Mouse (Mus musculus): ENCODE data around the gene 4930512M02Rik. TPM values are rescaled to one million over a fixed set of nuclear protein-coding genes. Genes with fewer than 3 reads are reported as not detected.

The 4930512M02Rik gene
- polyA plus RNA-seq, 1 experiment from 2014 or later, result not detected

DNA sequence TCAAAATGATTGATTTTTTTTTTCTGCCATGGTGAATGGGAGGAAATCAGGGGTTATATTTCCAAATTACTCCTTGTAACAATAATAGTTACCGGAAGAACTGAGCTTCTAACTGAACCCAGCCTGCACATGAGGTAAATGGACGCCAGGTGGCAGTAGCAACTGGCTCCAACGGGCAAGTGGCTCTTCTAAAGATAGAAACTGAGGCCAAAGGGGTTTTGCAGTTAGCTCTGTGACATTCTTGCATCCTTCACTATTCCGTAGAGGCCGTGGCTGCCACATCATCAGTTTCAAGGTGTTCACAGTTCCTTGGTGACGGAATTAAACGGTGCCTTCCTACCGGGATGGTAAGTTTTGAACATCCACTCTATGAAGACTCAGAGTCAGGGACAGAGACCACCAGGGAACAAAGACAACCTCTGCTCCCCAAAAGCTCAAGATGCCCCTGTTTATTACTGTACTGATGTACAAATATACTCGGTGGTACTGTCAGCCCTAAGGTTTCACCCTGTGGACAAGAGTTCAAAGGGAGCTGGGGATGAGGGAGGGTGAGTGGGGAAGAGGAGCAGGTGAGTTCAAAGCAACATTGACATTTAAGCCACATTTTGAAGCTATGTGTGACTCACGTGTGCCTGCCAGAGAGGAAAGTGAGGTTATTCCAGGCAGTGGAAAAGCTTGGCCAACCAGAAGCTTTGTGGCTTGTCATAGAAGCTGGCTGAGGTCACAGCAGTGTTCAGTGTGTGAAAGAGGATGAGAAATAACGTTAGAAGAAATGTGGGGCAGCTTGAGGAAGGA is 70.3 kb downstream of the 4930512M02Rik start:
- H3K9ac ChIP-seq (ENCODE audit: low read length), result no peak overlapping the region
- no peak overlapping the region for H3K4me3 ChIP-seq (replicated peaks; ENCODE audit: low read length)
- H3K36me3 ChIP-seq (ENCODE audit: control insufficient read depth, insufficient read depth, low read length), result no peaks in the 10 kb centered on the region
- no peak for ATAC-seq (ENCODE audit: insufficient read depth, low FRiP score)
- no peaks in the 10 kb centered on the region for H3K9me3 ChIP-seq (replicated peaks; ENCODE audit: control insufficient read depth, low read length)
- no peak overlapping the region for H3K27ac ChIP-seq (ENCODE audit: low read length)
- no peak overlapping the region for H3K4me2 ChIP-seq (ENCODE audit: low read depth, low read length)
- WGBS, result 44% methylated on average over 11 of the region's 11 CpGs
- H3K27me3 ChIP-seq (ENCODE audit: control insufficient read depth, insufficient read depth, low read length), result no peaks in the 10 kb centered on the region
- no peaks in the 10 kb centered on the region for H3K4me1 ChIP-seq (ENCODE audit: control insufficient read depth, insufficient read depth, low read length)

DNA sequence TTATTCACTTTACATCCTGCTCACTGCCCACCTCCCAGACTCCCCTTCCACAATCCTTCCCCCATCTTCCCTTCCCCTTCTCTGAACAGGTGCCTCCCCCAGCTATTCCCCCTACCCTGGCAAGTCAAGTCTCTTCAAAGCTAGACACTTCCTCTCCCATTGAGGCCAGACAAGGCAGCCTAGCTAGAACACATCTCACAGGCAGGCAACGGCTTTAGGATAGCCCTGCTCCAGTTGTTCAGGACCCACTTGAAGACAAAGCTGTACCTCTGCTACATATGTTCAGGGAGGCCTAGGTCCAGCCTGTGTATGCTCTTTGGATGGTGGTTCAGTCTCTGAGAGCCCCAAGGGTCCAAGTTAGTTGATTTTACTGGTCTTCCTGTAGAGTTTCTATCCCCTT is 71.4 kb downstream of the 4930512M02Rik start:
- Histone ChIP-seq H3K4me2 (ENCODE audit: low read depth, low read length) (no peak overlapping the region), H3K9me3 (replicated peaks; ENCODE audit: control insufficient read depth, low read length) (no peaks in the 10 kb centered on the region), H3K4me3 (replicated peaks; ENCODE audit: low read length) (no peak overlapping the region), H3K36me3 (ENCODE audit: control insufficient read depth, insufficient read depth, low read length) (no peaks in the 10 kb centered on the region), H3K27ac (ENCODE audit: low read length) (no peak overlapping the region), H3K4me1 (ENCODE audit: control insufficient read depth, insufficient read depth, low read length) (no peaks in the 10 kb centered on the region), H3K27me3 (ENCODE audit: control insufficient read depth, insufficient read depth, low read length) (no peaks in the 10 kb centered on the region), H3K9ac (ENCODE audit: low read length) (no peak overlapping the region)
- ATAC-seq (ENCODE audit: insufficient read depth, low FRiP score), result no peak
- 83% methylated on average over 1 of the region's 1 CpGs for WGBS

DNA sequence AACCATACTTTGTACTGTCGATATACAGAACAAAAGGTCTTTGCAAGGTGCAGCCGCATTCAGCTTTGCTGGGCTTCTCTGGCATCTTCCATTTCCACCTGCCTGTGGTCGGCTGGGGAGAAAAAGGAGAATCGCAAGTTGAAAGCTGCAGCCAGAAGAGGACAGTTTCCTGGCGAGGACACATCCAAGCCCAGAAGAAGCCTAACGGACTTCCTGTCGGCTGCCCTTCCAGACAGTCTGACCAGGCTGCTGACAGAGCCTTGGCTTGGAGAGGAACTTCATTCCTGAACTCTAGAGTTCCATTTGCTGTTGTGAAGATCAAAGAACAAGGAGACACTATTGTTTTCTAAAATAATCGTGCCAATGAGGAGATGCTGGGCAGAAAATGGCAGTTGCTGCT is 72.1 kb downstream of the 4930512M02Rik start:
- no peaks in the 10 kb centered on the region for H3K36me3 ChIP-seq (ENCODE audit: control insufficient read depth, insufficient read depth, low read length)
- H3K27ac ChIP-seq (ENCODE audit: low read length), result no peak overlapping the region
- H3K4me2 ChIP-seq (ENCODE audit: low read depth, low read length), result no peak overlapping the region
- no peaks in the 10 kb centered on the region for H3K4me1 ChIP-seq (ENCODE audit: control insufficient read depth, insufficient read depth, low read length)
- no peaks in the 10 kb centered on the region for H3K27me3 ChIP-seq (ENCODE audit: control insufficient read depth, insufficient read depth, low read length)
- H3K9ac ChIP-seq (ENCODE audit: low read length), result no peak overlapping the region
- ATAC-seq (ENCODE audit: insufficient read depth, low FRiP score), result no peak
- no peak overlapping the region for H3K4me3 ChIP-seq (replicated peaks; ENCODE audit: low read length)
- H3K9me3 ChIP-seq (replicated peaks; ENCODE audit: control insufficient read depth, low read length), result no peaks in the 10 kb centered on the region
- WGBS, result 71% methylated on average over 8 of the region's 8 CpGs

DNA sequence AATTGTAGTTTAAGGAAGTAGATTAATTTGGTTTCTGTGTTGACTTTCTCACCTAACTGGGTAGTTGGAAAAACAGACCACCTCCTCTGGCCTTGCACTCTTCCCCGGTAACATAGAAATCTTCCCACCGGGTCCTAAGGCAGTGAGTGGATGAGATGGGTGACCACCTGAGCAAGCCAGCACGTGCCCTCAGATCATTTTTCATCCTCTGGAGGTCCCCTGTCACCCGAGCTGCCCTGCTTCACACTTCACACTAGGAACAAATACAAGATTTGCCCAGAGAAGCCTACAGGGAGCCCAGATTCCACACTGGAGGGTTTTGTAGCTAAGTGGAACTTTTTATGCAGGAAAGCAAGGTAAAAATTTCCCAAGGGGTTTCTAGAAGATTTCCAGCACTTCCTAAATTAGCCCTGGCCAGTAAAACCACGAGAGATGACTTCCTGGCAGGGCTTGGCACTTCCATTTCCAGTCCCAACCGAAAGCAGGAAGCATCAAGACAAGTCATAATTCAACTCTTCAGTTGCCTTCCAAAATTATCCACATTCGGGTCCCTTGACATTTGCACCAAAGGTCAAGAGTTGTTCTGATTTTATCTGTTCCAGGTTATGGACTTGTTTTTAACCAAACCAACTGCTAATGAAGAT is 79.9 kb downstream of the 4930512M02Rik start:
- Histone ChIP-seq H3K4me3 (replicated peaks; ENCODE audit: low read length) (no peak overlapping the region), H3K9me3 (replicated peaks; ENCODE audit: control insufficient read depth, low read length) (no peaks in the 10 kb centered on the region), H3K4me1 (ENCODE audit: control insufficient read depth, insufficient read depth, low read length) (no peaks in the 10 kb centered on the region), H3K4me2 (ENCODE audit: low read depth, low read length) (no peak overlapping the region), H3K36me3 (ENCODE audit: control insufficient read depth, insufficient read depth, low read length) (no peaks in the 10 kb centered on the region), H3K27me3 (ENCODE audit: control insufficient read depth, insufficient read depth, low read length) (no peaks in the 10 kb centered on the region), H3K9ac (ENCODE audit: low read length) (no peak overlapping the region), H3K27ac (ENCODE audit: low read length) (no peak overlapping the region)
- WGBS, result 60% methylated on average over 7 of the region's 7 CpGs
- ATAC-seq (ENCODE audit: insufficient read depth, low FRiP score), result no peak

DNA sequence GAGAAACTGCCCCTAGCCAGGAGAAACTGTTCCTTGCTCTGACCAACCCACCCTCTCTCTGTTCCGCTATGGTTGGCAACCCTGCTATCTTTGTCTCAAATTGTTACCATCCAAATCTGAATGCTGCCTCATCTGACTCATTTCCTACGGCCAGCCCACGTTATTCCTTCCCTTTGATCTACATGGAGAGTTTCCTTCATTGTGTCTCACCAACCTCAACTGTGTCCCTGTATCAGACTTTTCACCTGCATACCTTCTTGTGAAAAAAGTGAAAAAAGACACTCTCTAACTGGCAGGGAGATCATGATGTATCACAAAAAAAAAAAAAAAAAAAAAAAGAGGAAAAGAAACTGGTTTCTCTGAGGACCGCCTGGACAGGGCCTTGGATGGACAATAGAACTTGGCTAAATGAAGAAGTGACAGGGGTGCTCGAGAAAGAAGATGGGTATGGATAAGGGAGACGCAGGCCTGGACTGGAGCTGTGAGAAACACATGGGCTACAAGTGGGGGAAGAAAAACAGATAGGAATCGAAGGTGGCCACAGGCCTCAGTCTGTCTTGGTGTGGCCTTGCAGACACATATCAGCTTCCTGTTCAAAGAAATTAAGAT is 80.6 kb downstream of the 4930512M02Rik start:
- H3K9me3 ChIP-seq (replicated peaks; ENCODE audit: control insufficient read depth, low read length), result no peaks in the 10 kb centered on the region
- no peak overlapping the region for H3K4me2 ChIP-seq (ENCODE audit: low read depth, low read length)
- WGBS, result 78% methylated on average over 7 of the region's 7 CpGs
- no peak overlapping the region for H3K27ac ChIP-seq (ENCODE audit: low read length)
- no peaks in the 10 kb centered on the region for H3K36me3 ChIP-seq (ENCODE audit: control insufficient read depth, insufficient read depth, low read length)
- no peak for ATAC-seq (ENCODE audit: insufficient read depth, low FRiP score)
- H3K4me3 ChIP-seq (replicated peaks; ENCODE audit: low read length), result no peak overlapping the region
- H3K4me1 ChIP-seq (ENCODE audit: control insufficient read depth, insufficient read depth, low read length), result no peaks in the 10 kb centered on the region
- H3K27me3 ChIP-seq (ENCODE audit: control insufficient read depth, insufficient read depth, low read length), result no peaks in the 10 kb centered on the region
- no peak overlapping the region for H3K9ac ChIP-seq (ENCODE audit: low read length)

DNA sequence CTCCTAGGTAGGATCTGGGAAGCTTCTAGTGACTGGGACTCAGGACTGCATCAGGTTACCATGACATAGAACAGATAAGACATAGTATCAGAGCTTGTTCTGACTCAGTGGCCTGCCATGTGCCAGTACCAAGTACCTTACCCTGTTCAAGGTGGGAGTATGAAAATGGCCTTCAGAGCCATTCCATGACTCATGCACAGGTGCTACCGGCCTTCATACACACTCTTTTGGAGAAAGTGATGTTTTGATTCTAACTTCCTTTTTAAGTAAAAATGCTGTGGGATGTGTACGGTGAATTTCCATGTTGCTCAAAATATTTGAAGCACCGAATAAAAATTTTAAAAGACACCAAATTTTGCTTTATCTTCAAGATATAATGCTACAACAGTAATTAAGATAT is 81.7 kb downstream of the 4930512M02Rik start:
- Histone ChIP-seq H3K36me3 (ENCODE audit: control insufficient read depth, insufficient read depth, low read length) (no peaks in the 10 kb centered on the region), H3K27me3 (ENCODE audit: control insufficient read depth, insufficient read depth, low read length) (no peaks in the 10 kb centered on the region), H3K4me1 (ENCODE audit: control insufficient read depth, insufficient read depth, low read length) (no peaks in the 10 kb centered on the region), H3K4me3 (replicated peaks; ENCODE audit: low read length) (no peak overlapping the region), H3K4me2 (ENCODE audit: low read depth, low read length) (no peak overlapping the region), H3K27ac (ENCODE audit: low read length) (no peak overlapping the region), H3K9me3 (replicated peaks; ENCODE audit: control insufficient read depth, low read length) (no peaks in the 10 kb centered on the region), H3K9ac (ENCODE audit: low read length) (no peak overlapping the region)
- no peak for ATAC-seq (ENCODE audit: insufficient read depth, low FRiP score)
- WGBS, result 90% methylated on average over 3 of the region's 3 CpGs

Other genes with a start within 250 kb of the 4930512M02Rik start
- gene Spata48, start 165.7 kb downstream of the 4930512M02Rik start, polyA plus RNA-seq (2015; fragmentation: Nextera tagmentation; extraction: Ambion mirVana), result 0.30 and 0.67 TPM in 2 replicates
- 0.52 and 0.72 TPM in 2 replicates for gene Zpbp, start 165.4 kb downstream of the 4930512M02Rik start, polyA plus RNA-seq (2015; fragmentation: Nextera tagmentation; extraction: Ambion mirVana)
- gene Ikzf1, start 57.2 kb upstream of the 4930512M02Rik start, polyA plus RNA-seq (2015; fragmentation: Nextera tagmentation; extraction: Ambion mirVana), result 3.5 and 3.8 TPM in 2 replicates
- gene Fignl1, start 181.1 kb upstream of the 4930512M02Rik start, polyA plus RNA-seq (2015; fragmentation: Nextera tagmentation; extraction: Ambion mirVana), result 47.3 and 50.1 TPM in 2 replicates